Mouse (Mus musculus) heart, embryonic 11.5 days (tissue): ENCODE measurements around the gene Vav2. TPM values are rescaled to one million over a fixed set of nuclear protein-coding genes. Genes with fewer than 3 reads are reported as not detected.

Experiments
- ATAC-seq: fragments of 200-750 bp; cut with Nextera tagmentation; replicated peaks from 2 replicates; pipeline ENCODE4 v1.8.0; 2017; ENCODE audit warnings: moderate library complexity; ENCODE audit not compliant: insufficient number of reproducible peaks, low FRiP score, low TSS enrichment
- H3K27ac ChIP-seq: fragments of 300-500 bp; sonication (generic); 2 replicates; pipeline ENCODE4 v1.5.1; 2014; ENCODE audit warnings: mild to moderate bottlenecking, low read depth, low read length
- H3K27me3 ChIP-seq: fragments of 300-500 bp; sonication (generic); 2 replicates; pipeline ENCODE4 v1.6.1; 2014; ENCODE audit warnings: mild to moderate bottlenecking, low read length, mixed read lengths; ENCODE audit not compliant: control insufficient read depth, insufficient read depth
- H3K36me3 ChIP-seq: fragments of 300-500 bp; sonication (generic); 2 replicates; pipeline ENCODE4 v1.6.1; 2014; ENCODE audit warnings: mild to moderate bottlenecking, low read length, moderate library complexity, mixed read lengths; ENCODE audit not compliant: control insufficient read depth, insufficient read depth
- H3K4me1 ChIP-seq: fragments of 300-500 bp; sonication (generic); 2 replicates; pipeline ENCODE4 v1.6.1; 2014; ENCODE audit warnings: low read length; ENCODE audit not compliant: control insufficient read depth, insufficient read depth
- H3K4me2 ChIP-seq: fragments of 300-500 bp; sonication (generic); 2 replicates; pipeline ENCODE4 v1.6.1; 2014; ENCODE audit warnings: mild to moderate bottlenecking, moderate library complexity
- H3K4me3 ChIP-seq: fragments of 300-500 bp; sonication (generic); 2 replicates; pipeline ENCODE4 v1.5.1; 2014; ENCODE audit warnings: low read depth, low read length
- H3K9ac ChIP-seq: fragments of 300-500 bp; sonication (generic); 2 replicates; pipeline ENCODE4 v1.6.1; 2014; ENCODE audit warnings: mild to moderate bottlenecking, low read depth, low read length, moderate library complexity
- H3K9me3 ChIP-seq: fragments of 300-500 bp; sonication (generic); replicated peaks from 2 replicates; pipeline ENCODE4 v1.6.1; 2016; ENCODE audit warnings: low read length; ENCODE audit not compliant: control insufficient read depth
- WGBS: fragments of 180-500 bp; shearing (Covaris S2); extraction: QIAGEN DNeasy Blood & Tissue Kit; methylation state at CpG from one replicate; pipeline ENCODE4 v1.1.7; 2014; ENCODE audit not compliant: insufficient replicate concordance; 5-methylcytosine and 5-hydroxymethylcytosine counted together
- polyA plus RNA-seq: library from polyadenylated mRNA; unstranded; fragments of >200 nt; fragmentation: Nextera tagmentation; extraction: Ambion mirVana; gene quantifications from 2 replicates; pipeline ENCODE4 v1.2.1, GENCODE M21; 2014

The Vav2 gene
- polyA plus RNA-seq, 1 experiment from 2014 or later: 3.4 TPM

DNA sequence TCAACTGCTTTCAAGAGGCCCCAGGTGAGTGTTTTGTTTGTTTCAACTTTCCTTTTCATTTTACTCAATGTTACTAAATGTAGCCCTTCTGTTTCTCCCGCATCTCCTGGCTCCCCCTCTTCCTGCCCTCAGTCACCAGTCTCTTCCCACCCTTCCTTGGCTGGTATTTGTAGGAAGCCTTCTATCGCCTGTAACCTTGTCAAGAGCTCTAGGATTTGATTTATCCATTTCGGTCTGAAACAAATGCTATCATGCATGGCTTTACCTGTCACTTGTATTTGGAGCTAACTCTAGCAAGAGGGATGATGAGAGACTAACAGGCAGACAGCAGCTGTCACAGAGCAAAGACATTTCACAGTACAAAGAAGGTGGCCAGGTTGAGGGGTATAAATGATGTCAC is 18.6 kb downstream of the Vav2 start:
- no peak overlapping the region for H3K4me2 ChIP-seq
- H3K9me3 ChIP-seq: no peaks in the 10 kb centered on the region
- no peaks in the 10 kb centered on the region for H3K27me3 ChIP-seq
- 69% methylated on average over 3 of the region's 3 CpGs for WGBS
- no peak overlapping the region for H3K9ac ChIP-seq
- no peak overlapping the region for H3K27ac ChIP-seq
- H3K4me1 ChIP-seq: peaks cover 43% of the 10 kb centered on the region
- no peak overlapping the region for H3K4me3 ChIP-seq
- no peak for ATAC-seq
- H3K36me3 ChIP-seq: no peaks in the 10 kb centered on the region

GRCm38 (mm10) chr2:27406928-27407327 is 19.9 kb downstream of the Vav2 start:
- H3K36me3 ChIP-seq: no peaks in the 10 kb centered on the region
- WGBS: 69% methylated on average over 5 of the region's 5 CpGs
- no peak for ATAC-seq
- H3K4me2 ChIP-seq: no peak overlapping the region
- H3K4me3 ChIP-seq: no peak overlapping the region
- no peaks in the 10 kb centered on the region for H3K27me3 ChIP-seq
- H3K4me1 ChIP-seq: peaks cover 35% of the 10 kb centered on the region
- H3K9me3 ChIP-seq: no peaks in the 10 kb centered on the region
- H3K27ac ChIP-seq: no peak overlapping the region
- no peak overlapping the region for H3K9ac ChIP-seq

DNA sequence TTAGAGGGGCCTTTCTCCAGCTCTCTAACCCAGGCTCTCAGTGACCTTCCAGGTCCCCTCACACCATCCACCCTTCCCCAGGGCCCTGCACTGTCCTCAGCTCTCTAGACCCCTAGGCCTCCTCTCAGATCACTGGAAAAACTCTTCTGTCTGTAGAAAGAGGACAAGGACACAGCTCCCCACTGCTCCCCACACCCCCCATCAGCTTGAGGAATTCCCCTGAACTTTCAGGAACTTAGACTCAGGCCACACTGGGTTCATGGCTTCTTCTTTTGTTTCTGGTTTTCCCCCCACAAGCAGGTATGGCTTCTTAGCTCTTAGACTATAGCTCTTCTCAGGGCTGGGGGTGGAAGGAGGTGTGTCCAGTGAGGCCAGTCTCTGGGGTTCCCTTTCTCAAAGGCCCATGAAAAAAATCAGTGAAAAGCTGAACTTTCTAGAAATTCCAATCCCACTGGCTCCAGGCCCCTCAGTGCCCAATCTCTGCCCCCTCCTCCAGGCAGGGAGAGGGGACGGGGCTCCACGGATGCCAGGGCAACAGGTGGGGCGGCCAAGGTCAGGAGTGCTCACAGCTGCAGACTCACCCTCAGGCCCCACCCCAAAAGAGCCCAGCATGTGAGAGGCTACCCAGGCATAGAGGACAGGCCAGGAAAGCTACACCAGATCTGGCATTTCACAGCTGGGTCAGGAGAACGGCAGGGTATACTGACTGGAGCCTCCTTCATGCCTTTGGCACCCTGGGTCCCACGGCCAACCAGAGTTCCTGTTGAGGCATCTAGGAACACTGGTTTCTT is 21.5 kb downstream of the Vav2 start:
- peaks cover 22% of the 10 kb centered on the region for H3K4me1 ChIP-seq
- ATAC-seq: no peak
- H3K27ac ChIP-seq: 0 out of 2 replicates have a peak overlapping the region, but pooled peaks have one; percentile 15
- no peak overlapping the region for H3K9ac ChIP-seq
- H3K36me3 ChIP-seq: no peaks in the 10 kb centered on the region
- H3K4me3 ChIP-seq: no peak overlapping the region
- H3K27me3 ChIP-seq: no peaks in the 10 kb centered on the region
- H3K4me2 ChIP-seq: no peak overlapping the region
- 71% methylated on average over 5 of the region's 5 CpGs for WGBS
- no peaks in the 10 kb centered on the region for H3K9me3 ChIP-seq

DNA sequence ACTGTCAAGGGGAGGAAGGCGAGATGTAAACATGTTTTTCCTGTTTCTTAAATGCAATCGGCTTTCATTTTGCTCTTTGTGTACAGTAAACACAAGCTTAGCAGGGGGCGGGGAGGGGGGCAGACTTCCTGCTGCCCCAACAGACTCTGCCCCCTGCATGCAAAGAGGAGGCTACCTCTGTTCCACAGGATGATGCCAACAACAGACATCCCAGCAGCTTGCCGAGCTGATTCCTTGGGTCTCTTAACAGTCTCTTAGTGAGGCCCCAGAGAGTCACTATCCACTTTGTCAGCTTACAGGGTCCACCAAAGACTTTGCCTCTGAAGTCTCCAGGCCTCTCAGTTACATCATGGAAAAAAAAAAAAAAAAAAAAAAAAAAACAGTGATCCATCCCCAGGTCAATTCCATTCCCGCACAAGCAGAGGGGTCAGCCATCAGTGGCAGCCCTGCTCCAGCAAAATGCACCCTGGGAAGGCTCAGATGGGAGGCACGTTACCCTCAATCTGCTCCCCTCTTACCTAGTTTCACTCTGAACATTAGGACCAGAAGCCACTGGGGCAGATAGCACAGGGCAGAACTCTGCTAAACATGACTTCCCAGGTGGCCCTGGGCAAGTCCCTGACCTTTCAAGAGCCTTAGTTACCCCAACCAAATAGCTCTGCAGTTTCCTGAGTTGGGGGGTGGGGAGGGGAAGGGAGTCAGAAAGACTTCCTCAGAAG is 22.3 kb downstream of the Vav2 start:
- no peak overlapping the region for H3K4me3 ChIP-seq

DNA sequence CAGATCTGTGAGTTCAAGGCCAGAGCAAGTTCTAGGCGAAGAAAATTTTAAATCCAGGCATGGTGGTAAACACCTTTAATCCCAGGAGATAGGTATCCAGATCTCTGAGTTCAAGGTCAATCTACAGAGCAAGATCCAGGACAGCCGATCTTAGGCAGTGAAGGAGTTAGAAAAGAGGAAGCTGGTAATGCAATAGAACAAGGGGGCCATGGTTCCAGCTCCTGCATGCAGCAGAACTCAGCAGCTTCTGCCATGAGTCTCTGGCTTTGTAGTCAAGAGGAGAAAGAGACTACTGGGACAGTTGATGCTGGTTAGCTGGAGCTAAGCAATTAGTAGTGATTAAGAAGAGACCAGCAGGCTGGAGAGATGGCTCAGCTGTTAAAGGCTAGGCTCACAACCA is 25.3 kb downstream of the Vav2 start:
- Histone ChIP-seq H3K9ac (no peak overlapping the region), H3K27me3 (no peaks in the 10 kb centered on the region), H3K4me2 (no peak overlapping the region), H3K36me3 (no peaks in the 10 kb centered on the region), H3K4me3 (no peak overlapping the region), H3K4me1 (peaks cover 27% of the 10 kb centered on the region), H3K27ac (no peak overlapping the region), H3K9me3 (no peaks in the 10 kb centered on the region; the same call in 1 of the 2 replicates)
- 75% methylated on average over 2 of the region's 2 CpGs for WGBS
- no peak for ATAC-seq

More for the DNA sequence above, 22.3 kb downstream of the Vav2 start:
- Histone ChIP-seq H3K4me2 (no peak overlapping the region), H3K4me1 (peaks cover 22% of the 10 kb centered on the region), H3K36me3 (no peaks in the 10 kb centered on the region), H3K9ac (no peak overlapping the region), H3K9me3 (no peaks in the 10 kb centered on the region; the same call in 1 of the 2 replicates), H3K27me3 (no peaks in the 10 kb centered on the region), H3K27ac (no peak overlapping the region)
- 42% methylated on average over 6 of the region's 6 CpGs for WGBS
- ATAC-seq: no peak

DNA sequence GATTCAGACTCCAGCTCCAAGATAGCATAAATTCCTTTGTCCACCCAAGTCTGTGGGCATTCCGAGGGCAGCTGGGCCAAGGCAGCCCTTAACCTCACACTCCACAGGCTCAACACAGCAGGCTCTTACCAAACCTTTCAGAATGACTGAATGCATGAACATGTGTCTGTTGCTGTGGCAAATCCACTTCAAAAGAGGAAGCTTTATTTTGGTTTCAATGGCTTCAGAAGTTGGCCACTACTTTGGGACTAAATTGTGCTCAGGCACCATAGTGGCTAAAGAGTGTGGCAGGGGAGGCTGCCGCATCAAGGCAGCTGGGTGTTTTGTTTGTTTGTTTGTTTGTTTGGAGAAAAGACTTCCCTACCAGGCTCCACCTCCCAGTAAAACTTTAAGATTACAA is 26.8 kb downstream of the Vav2 start:
- Histone ChIP-seq H3K9ac (no peak overlapping the region), H3K4me1 (peaks cover 27% of the 10 kb centered on the region), H3K4me3 (no peak overlapping the region), H3K27ac (no peak overlapping the region), H3K27me3 (no peaks in the 10 kb centered on the region), H3K9me3 (no peaks in the 10 kb centered on the region; the same call in 1 of the 2 replicates), H3K36me3 (no peaks in the 10 kb centered on the region), H3K4me2 (no peak overlapping the region)
- 90% methylated on average over 2 of the region's 2 CpGs for WGBS
- ATAC-seq: no peak

- ATAC-seq: no peak
- 53% methylated on average over 17 of the region's 17 CpGs for WGBS
Measured at GRCm38 (mm10) chr2:27396656-27397440, 30.0 kb downstream of the Vav2 start.

DNA sequence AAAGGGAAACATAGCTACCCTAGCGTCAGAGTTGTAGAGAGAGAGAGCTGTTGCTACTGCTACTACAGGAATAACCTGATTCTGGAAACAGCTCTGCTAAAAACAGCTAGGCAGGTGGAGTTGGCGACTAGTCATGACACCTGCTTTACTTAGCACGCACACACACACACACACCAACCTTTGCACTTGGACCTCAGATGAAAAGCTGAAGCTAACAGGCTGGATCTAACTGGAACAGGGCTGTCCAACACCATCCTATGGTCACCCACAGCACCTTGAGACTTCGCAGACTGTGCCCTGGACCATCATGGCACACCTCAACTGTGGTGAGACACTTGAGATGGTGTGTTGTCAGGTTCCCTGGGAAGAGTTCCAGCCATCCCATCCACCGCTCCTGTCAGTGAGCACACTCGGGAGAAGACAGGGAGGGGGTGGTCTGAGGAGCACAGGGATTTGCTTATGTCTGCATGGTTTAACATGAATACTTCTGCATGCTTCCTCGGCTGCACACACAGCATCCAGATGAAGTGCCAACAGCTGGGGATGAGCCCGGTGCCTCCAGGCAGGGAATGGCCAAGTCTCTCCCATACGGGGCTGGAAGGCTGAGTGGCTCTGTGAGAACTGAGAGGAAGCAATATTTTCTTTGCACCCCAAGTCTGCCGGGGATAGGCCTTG is 32.5 kb downstream of the Vav2 start:
- Histone ChIP-seq H3K27me3 (no peaks in the 10 kb centered on the region), H3K9ac (no peak overlapping the region), H3K4me2 (no peak overlapping the region), H3K27ac (no peak overlapping the region), H3K36me3 (no peaks in the 10 kb centered on the region), H3K4me3 (no peak overlapping the region), H3K4me1 (peaks cover 64% of the 10 kb centered on the region), H3K9me3 (no peaks in the 10 kb centered on the region; the same call in 1 of the 2 replicates)
- ATAC-seq: no peak
- 68% methylated on average over 10 of the region's 10 CpGs for WGBS

More at GRCm38 (mm10) chr2:27396656-27397440, 30.0 kb downstream of the Vav2 start:
- Histone ChIP-seq H3K4me2 (no peak overlapping the region), H3K27ac (no peak overlapping the region; the same call in 1 of the 2 replicates), H3K4me1 (peaks cover 39% of the 10 kb centered on the region), H3K9me3 (no peaks in the 10 kb centered on the region; the same call in 1 of the 2 replicates), H3K36me3 (no peaks in the 10 kb centered on the region), H3K4me3 (no peak overlapping the region), H3K27me3 (no peaks in the 10 kb centered on the region), H3K9ac (no peak overlapping the region)
